Mouse (Mus musculus): ENCODE data around the gene Zfp568. TPM values are rescaled to one million over a fixed set of nuclear protein-coding genes. Genes with fewer than 3 reads are reported as not detected.

The Zfp568 gene
- polyA plus RNA-seq, 1 experiment: 11.0 TPM

DNA sequence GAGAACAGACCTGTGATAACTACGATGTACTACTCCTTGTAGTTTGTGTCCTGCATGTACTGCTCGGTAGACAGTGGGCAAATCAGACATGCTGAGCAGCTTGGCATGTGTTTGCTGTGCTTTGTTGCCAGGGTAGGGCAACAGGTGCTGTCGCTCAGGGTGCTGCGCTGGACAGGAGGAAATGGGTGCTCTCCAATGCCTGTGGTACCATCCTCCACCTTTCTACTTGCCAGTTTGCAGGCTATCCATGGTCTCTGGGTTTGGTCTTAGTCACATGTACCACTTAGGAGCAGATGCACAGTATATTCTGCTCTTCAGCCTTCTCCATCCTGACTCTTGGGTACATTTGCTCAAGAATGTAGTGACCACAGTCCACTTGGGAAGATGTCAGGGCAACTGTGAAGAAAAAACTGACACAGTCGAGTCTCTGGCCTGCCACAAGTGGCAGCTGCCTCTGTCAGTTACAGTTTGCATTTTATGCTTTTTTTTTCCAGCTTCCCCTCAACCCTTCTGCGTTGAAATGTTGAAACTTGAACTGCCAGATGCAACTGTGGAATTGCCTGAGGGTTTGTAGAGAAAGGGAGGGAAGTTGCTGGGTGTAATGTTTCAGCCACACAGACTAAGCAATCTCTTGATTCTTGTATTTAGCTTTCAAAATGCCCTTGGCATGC is 24.4 kb downstream of the Zfp568 start:
- Histone ChIP-seq H3K4me3 (ENCODE audit: insufficient read depth, poor library complexity, severe bottlenecking) (no peak overlapping the region), H3K79me3 (ENCODE audit: low read depth) (peaks cover 28% of the 10 kb centered on the region), H3K36me3 (ENCODE audit: control insufficient read depth, insufficient read depth) (peaks cover 39% of the 10 kb centered on the region), H3K27me3 (ENCODE audit: control insufficient read depth, insufficient read depth, insufficient read length) (no peaks in the 10 kb centered on the region), H3ac (ENCODE audit: control insufficient read depth, insufficient read length, low read depth) (no peak overlapping the region), H3K79me2 (ENCODE audit: control insufficient read depth, insufficient read depth) (peaks cover 62% of the 10 kb centered on the region)
- peak; percentile 65 for TF ChIP-seq USF1 (IDR thresholded peaks at IDR 0.05; ENCODE audit: low read depth)
- no peak for TF ChIP-seq CEBPB (IDR thresholded peaks at IDR 0.05; ENCODE audit: low read depth)
- TF ChIP-seq FOSL1 (IDR thresholded peaks at IDR 0.05; ENCODE audit: insufficient read depth, low read length, poor library complexity, severe bottlenecking): no peak
- TF ChIP-seq CTCF (IDR thresholded peaks at IDR 0.05; ENCODE audit: control insufficient read depth, insufficient read depth, insufficient read length): no peak
- no peak for TF ChIP-seq MAX (IDR thresholded peaks at IDR 0.05)
- no peak for TF ChIP-seq MYOG (IDR thresholded peaks at IDR 0.05; ENCODE audit: control insufficient read depth, extremely low read depth, insufficient read length)
- TF ChIP-seq MYOD1 (IDR thresholded peaks at IDR 0.05; ENCODE audit: control insufficient read depth, insufficient read length, low read depth): peak; percentile 96

DNA sequence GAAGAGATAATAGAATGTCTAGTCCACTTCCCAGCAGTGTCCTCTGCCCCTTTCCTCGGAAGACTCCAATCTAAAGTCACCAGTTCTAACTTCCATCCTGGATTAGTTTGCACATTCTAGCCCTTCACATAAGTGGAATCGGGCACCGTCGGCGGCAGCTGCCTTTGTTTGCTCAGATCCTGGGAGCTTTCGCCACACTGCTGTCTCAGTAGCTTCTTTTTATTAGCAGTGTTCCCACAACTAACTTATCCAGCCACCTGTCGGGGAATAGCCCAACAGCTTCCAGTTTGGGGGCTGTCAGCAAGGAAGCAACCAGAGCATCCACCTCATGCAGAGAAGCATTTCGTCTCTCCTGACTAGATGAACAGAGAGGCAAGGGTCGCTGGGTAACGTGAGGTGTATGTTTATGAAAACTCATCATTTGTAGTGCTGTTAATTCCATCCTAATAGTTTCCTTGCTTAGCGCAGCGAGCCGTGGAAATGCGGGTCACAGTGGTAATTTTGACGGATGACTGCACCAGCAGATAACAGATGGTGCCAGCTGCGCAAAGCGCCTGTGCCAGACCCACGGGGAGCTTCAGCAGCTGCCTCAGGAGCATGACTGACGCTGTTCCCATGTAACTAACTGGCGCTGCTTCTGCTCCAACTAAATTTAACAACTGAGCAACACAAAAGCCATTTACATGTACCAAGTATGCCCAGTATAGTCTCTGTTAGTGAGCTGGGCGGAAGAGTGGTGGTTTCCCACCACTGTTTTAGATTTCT is 25.7 kb downstream of the Zfp568 start:
- no peak overlapping the region for H3ac ChIP-seq (ENCODE audit: control insufficient read depth, insufficient read length, low read depth)
- peaks cover 39% of the 10 kb centered on the region for H3K36me3 ChIP-seq (ENCODE audit: control insufficient read depth, insufficient read depth)
- H3K4me3 ChIP-seq (ENCODE audit: insufficient read depth, poor library complexity, severe bottlenecking): no peak overlapping the region
- TF ChIP-seq MYOG (IDR thresholded peaks at IDR 0.05; ENCODE audit: control insufficient read depth, extremely low read depth, insufficient read length): no peak
- TF ChIP-seq MYOD1 (IDR thresholded peaks at IDR 0.05; ENCODE audit: control insufficient read depth, insufficient read length, low read depth): peak; percentile 99
- peaks cover 24% of the 10 kb centered on the region for H3K79me3 ChIP-seq (ENCODE audit: low read depth)
- peaks cover 55% of the 10 kb centered on the region for H3K79me2 ChIP-seq (ENCODE audit: control insufficient read depth, insufficient read depth)
- no peaks in the 10 kb centered on the region for H3K27me3 ChIP-seq (ENCODE audit: control insufficient read depth, insufficient read depth, insufficient read length)

DNA sequence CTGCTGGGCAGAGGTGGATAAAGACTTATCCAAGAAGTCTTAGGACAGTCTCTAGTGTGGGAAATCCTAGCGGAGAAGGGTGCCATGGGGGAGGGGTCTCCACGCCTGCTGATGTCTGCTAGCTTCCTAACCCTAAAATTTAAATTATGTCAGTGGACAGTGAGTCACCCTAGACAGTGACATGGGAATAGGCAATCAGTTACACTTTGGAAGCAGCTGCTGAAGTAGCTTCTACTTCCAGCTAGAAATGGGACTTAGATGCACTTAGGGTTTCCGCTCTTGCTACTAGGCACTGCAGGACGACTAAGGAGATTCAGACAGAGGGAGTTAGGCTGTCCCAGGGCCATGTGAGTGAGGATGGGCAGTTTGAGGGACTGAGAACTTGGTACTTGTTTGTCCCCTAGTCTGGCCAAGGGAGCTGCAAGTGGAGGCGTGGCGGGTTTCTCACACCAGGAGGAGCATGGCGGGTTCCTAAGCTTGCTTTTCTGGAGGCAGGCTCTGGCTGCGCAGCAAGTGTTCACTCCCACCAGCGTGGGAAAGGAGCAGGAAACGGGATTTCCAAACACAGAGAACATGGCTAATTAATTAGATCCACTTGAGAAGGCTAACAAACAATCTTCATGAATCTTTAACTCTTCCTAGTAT is 26.9 kb downstream of the Zfp568 start:
- peak overlapping the region; percentile 55 for H3ac ChIP-seq (ENCODE audit: control insufficient read depth, insufficient read length, low read depth)
- TF ChIP-seq FOSL1 (IDR thresholded peaks at IDR 0.05; ENCODE audit: insufficient read depth, low read length, poor library complexity, severe bottlenecking) (no peak), MYOD1 (IDR thresholded peaks at IDR 0.05; ENCODE audit: control insufficient read depth, insufficient read length, low read depth) (peak; percentile 90)
- H3K4me3 ChIP-seq (ENCODE audit: insufficient read depth, poor library complexity, severe bottlenecking): no peak overlapping the region
- H3K36me3 ChIP-seq (ENCODE audit: control insufficient read depth, insufficient read depth): peaks cover 46% of the 10 kb centered on the region
- peaks cover 14% of the 10 kb centered on the region for H3K79me3 ChIP-seq (ENCODE audit: low read depth)
- peaks cover 46% of the 10 kb centered on the region for H3K79me2 ChIP-seq (ENCODE audit: control insufficient read depth, insufficient read depth)
- no peaks in the 10 kb centered on the region for H3K27me3 ChIP-seq (ENCODE audit: control insufficient read depth, insufficient read depth, insufficient read length)

DNA sequence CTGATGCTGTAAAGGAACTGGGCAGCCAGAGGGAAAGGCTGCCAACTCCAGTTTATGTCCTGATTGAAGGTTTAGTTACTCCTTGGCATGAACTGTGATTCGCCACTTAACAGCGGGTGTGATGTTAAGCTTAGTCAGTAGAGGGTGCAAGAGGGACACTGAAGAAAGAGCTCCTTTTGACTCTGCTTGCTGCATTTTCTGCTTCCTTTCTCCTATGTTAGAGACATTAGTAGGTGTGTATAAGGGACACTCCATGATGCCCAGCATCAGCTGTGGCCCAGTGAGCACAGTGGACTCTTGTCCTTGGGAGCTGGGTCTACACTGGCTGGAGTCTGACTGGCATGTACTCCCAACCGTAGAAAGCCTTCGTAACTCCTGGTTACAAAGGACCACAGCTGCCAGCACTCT is 29.2 kb downstream of the Zfp568 start:
- Histone ChIP-seq H3K27me3 (ENCODE audit: control insufficient read depth, insufficient read depth, insufficient read length) (no peaks in the 10 kb centered on the region), H3K4me3 (ENCODE audit: insufficient read depth, poor library complexity, severe bottlenecking) (no peak overlapping the region), H3K79me2 (ENCODE audit: control insufficient read depth, insufficient read depth) (peaks cover 28% of the 10 kb centered on the region), H3ac (ENCODE audit: control insufficient read depth, insufficient read length, low read depth) (no peak overlapping the region), H3K79me3 (ENCODE audit: low read depth) (peaks cover 13% of the 10 kb centered on the region), H3K36me3 (ENCODE audit: control insufficient read depth, insufficient read depth) (peaks cover 61% of the 10 kb centered on the region)
- TF ChIP-seq CTCF (IDR thresholded peaks at IDR 0.05; ENCODE audit: control insufficient read depth, insufficient read depth, insufficient read length) (peak; percentile 12), USF1 (IDR thresholded peaks at IDR 0.05; ENCODE audit: low read depth) (no peak)

DNA sequence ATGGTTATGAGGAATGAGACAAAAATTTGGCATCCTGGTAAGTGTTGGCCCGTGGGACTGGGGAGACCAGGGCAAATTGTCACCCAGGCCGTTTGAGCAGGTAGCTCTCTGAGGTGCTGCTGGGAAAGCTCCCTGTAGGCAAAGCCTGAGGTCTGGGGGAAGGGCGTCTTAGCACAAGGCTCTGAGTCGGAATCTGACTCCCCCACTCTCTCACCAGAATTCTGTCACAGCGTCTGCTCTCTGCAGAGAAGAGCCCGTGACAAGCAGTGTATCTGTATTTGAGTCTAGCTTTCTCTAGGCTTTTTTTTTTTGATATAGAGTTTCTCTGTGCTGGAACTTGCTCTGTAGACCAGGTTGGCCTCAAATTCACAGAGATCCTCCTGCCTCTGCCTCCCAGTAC is 33.5 kb downstream of the Zfp568 start:
- H3K27me3 ChIP-seq (ENCODE audit: control insufficient read depth, insufficient read depth, insufficient read length): no peaks in the 10 kb centered on the region
- H3K36me3 ChIP-seq (ENCODE audit: control insufficient read depth, insufficient read depth): peaks cover 76% of the 10 kb centered on the region
- H3K79me2 ChIP-seq (ENCODE audit: control insufficient read depth, insufficient read depth): peaks cover 15% of the 10 kb centered on the region
- H3ac ChIP-seq (ENCODE audit: control insufficient read depth, insufficient read length, low read depth): no peak overlapping the region
- H3K79me3 ChIP-seq (ENCODE audit: low read depth): peaks cover 6% of the 10 kb centered on the region
- no peak overlapping the region for H3K4me3 ChIP-seq (ENCODE audit: insufficient read depth, poor library complexity, severe bottlenecking)
- TF ChIP-seq CEBPB (IDR thresholded peaks at IDR 0.05; ENCODE audit: low read depth) (no peak), FOSL1 (IDR thresholded peaks at IDR 0.05; ENCODE audit: insufficient read depth, low read length, poor library complexity, severe bottlenecking) (no peak), CTCF (IDR thresholded peaks at IDR 0.05; ENCODE audit: control insufficient read depth, insufficient read depth, insufficient read length) (no peak), MYOD1 (IDR thresholded peaks at IDR 0.05; ENCODE audit: control insufficient read depth, insufficient read length, low read depth) (no peak), MAX (IDR thresholded peaks at IDR 0.05) (no peak)

DNA sequence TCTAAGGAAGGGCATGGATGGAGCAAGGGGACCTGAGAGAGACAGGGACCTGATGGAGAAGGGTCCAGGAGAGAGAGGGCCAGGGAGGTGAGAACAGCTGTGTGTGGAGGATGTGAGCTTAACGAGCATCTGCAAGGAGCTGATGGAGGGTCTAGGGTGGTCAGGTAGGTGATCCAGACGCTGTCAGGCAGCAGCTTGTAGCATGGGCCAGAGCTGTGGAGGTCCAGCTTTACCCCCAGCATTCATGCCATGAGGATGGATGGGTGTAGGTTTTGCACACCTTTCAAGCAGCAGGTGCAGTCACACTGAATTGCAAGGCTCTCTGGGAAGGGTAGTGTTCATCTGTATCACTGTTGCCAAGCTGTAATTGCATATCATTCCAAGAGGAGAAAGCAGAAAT is 35.8 kb downstream of the Zfp568 start:
- peaks cover 2% of the 10 kb centered on the region for H3K79me3 ChIP-seq (ENCODE audit: low read depth)
- H3K36me3 ChIP-seq (ENCODE audit: control insufficient read depth, insufficient read depth): peaks cover 81% of the 10 kb centered on the region
- no peak overlapping the region for H3ac ChIP-seq (ENCODE audit: control insufficient read depth, insufficient read length, low read depth)
- TF ChIP-seq MAX (IDR thresholded peaks at IDR 0.05): no peak
- no peak for TF ChIP-seq FOSL1 (IDR thresholded peaks at IDR 0.05; ENCODE audit: insufficient read depth, low read length, poor library complexity, severe bottlenecking)
- H3K27me3 ChIP-seq (ENCODE audit: control insufficient read depth, insufficient read depth, insufficient read length): no peaks in the 10 kb centered on the region
- no peaks in the 10 kb centered on the region for H3K79me2 ChIP-seq (ENCODE audit: control insufficient read depth, insufficient read depth)
- H3K4me3 ChIP-seq (ENCODE audit: insufficient read depth, poor library complexity, severe bottlenecking): no peak overlapping the region
